Mouse (Mus musculus) intestine, embryonic 16.5 days (tissue): ENCODE measurements at regions not wholly inside any gene's neighbourhood (a gene's known extent, or its start where the extent isn't known, plus 50 kb on each side); places are given as distances from the start of the nearest gene placed in this dataset.

Source experiments
- ATAC-seq: fragments of 200-750 bp; cut with Nextera tagmentation; 2 replicates; pipeline ENCODE4 v1.8.0; 2017; ENCODE audit warnings: moderate TSS enrichment, moderate library complexity
- H3K27ac ChIP-seq: fragments of 300-500 bp; sonication (generic); 2 replicates; pipeline ENCODE4 v1.5.1; 2014; ENCODE audit warnings: mild to moderate bottlenecking, low read length
- H3K27me3 ChIP-seq: fragments of 300-500 bp; sonication (generic); replicated peaks from 2 replicates; pipeline ENCODE4 v1.6.1; 2014; ENCODE audit warnings: low read length, control low read depth, mixed read lengths; ENCODE audit not compliant: control insufficient read depth, insufficient read depth
- H3K36me3 ChIP-seq: fragments of 300-500 bp; sonication (generic); 2 replicates; pipeline ENCODE4 v1.6.1; 2014; ENCODE audit warnings: low read length, control low read depth; ENCODE audit not compliant: control insufficient read depth, insufficient read depth
- H3K4me1 ChIP-seq: fragments of 300-500 bp; sonication (generic); 2 replicates; pipeline ENCODE4 v1.6.1; 2014; ENCODE audit warnings: low read length, control low read depth, mixed read lengths; ENCODE audit not compliant: control insufficient read depth, insufficient read depth
- H3K4me2 ChIP-seq: fragments of 300-500 bp; sonication (generic); 2 replicates; pipeline ENCODE4 v1.6.1; 2014; ENCODE audit warnings: low read depth, low read length, control low read depth
- H3K4me3 ChIP-seq: fragments of 300-500 bp; sonication (generic); 2 replicates; pipeline ENCODE4 v1.5.1; 2014; ENCODE audit warnings: mild to moderate bottlenecking, low read length
- H3K9ac ChIP-seq: fragments of 300-500 bp; sonication (generic); 2 replicates; pipeline ENCODE4 v1.6.1; 2014; ENCODE audit warnings: low read depth, low read length
- H3K9me3 ChIP-seq: fragments of 300-500 bp; sonication (generic); 2 replicates; pipeline ENCODE4 v1.6.1; 2016; ENCODE audit warnings: low read length, control low read depth; ENCODE audit not compliant: control insufficient read depth
- WGBS: fragments of 180-500 bp; shearing (Covaris S2); extraction: QIAGEN DNeasy Blood & Tissue Kit; methylation state at CpG from one replicate; pipeline ENCODE4 v1.1.7; 2014; 5-methylcytosine and 5-hydroxymethylcytosine counted together

GRCm38 (mm10) chr17:7665686-7666085 lies 161.4 kb downstream of the Fndc1 start:
- H3K27me3 ChIP-seq, result no peaks in the 10 kb centered on the region
- ATAC-seq, result no peak
- no peak overlapping the region for H3K27ac ChIP-seq
- 31% methylated on average over 3 of the region's 3 CpGs for WGBS
- no peaks in the 10 kb centered on the region for H3K36me3 ChIP-seq
- no peaks in the 10 kb centered on the region for H3K4me1 ChIP-seq
- no peaks in the 10 kb centered on the region for H3K9me3 ChIP-seq
- no peak overlapping the region for H3K9ac ChIP-seq
- no peak overlapping the region for H3K4me2 ChIP-seq
- no peak overlapping the region for H3K4me3 ChIP-seq

- no peak overlapping the region for H3K27ac ChIP-seq
- no peak overlapping the region for H3K4me3 ChIP-seq
- H3K9me3 ChIP-seq, result no peaks in the 10 kb centered on the region
- no peaks in the 10 kb centered on the region for H3K36me3 ChIP-seq
- 86% methylated on average over 7 of the region's 7 CpGs for WGBS
- no peak overlapping the region for H3K4me2 ChIP-seq
- H3K9ac ChIP-seq, result no peak overlapping the region
- no peaks in the 10 kb centered on the region for H3K27me3 ChIP-seq
- H3K4me1 ChIP-seq, result no peaks in the 10 kb centered on the region
- no peak for ATAC-seq
Measured at GRCm38 (mm10) chr17:7663896-7664880, 162.9 kb downstream of the Fndc1 start.

DNA sequence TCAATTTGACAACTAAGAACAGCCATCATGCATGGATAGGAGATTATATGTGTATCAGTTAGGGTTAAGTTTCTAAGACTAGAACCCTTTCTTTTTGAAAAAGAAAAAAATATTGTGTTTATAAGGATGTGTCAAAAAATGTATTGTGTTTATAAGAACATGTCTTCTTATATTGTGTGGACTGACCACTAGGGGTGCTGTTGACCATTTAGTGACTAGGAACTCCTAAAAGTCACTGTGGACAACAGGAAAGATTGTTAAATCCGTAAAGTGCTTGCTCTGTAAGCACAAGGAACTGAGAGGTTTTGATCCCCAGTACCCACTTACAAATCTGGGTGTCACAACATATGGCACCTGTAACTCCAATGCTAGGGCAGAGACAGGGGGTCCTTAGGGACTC lies 170.6 kb downstream of the Fndc1 start:
- Histone ChIP-seq H3K27me3 (no peaks in the 10 kb centered on the region), H3K4me3 (no peak overlapping the region), H3K4me2 (no peak overlapping the region), H3K4me1 (no peaks in the 10 kb centered on the region), H3K36me3 (no peaks in the 10 kb centered on the region), H3K27ac (no peak overlapping the region), H3K9ac (no peak overlapping the region), H3K9me3 (no peaks in the 10 kb centered on the region)
- 56% methylated on average over 1 of the region's 1 CpGs for WGBS
- ATAC-seq, result no peak

DNA sequence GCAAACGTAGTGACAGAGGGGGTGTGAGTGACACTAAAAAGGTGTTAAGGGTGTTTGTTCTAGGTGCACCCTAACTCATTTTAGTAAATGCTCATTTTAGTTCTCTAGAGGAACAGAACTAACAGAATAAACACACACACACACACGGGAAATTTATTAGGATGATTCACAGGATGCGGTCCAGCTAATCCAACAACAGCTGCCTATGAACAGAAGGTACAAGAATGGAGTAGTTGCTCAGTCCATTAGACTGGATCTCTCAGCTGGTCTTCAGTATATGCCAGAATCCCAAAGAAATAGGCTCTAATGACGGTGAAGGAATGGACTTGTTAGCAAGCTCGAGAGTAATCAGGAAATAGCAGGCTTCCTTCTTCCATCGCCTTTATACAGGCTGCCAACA lies 171.1 kb downstream of the Fndc1 start:
- H3K36me3 ChIP-seq, result no peaks in the 10 kb centered on the region
- 78% methylated on average over 6 of the region's 6 CpGs for WGBS
- H3K4me3 ChIP-seq, result no peak overlapping the region
- no peak overlapping the region for H3K4me2 ChIP-seq
- H3K27ac ChIP-seq, result no peak overlapping the region; the same call in 1 of the 2 replicates
- no peaks in the 10 kb centered on the region for H3K27me3 ChIP-seq
- H3K9me3 ChIP-seq, result no peaks in the 10 kb centered on the region
- ATAC-seq, result no peak
- no peaks in the 10 kb centered on the region for H3K4me1 ChIP-seq
- H3K9ac ChIP-seq, result no peak overlapping the region

DNA sequence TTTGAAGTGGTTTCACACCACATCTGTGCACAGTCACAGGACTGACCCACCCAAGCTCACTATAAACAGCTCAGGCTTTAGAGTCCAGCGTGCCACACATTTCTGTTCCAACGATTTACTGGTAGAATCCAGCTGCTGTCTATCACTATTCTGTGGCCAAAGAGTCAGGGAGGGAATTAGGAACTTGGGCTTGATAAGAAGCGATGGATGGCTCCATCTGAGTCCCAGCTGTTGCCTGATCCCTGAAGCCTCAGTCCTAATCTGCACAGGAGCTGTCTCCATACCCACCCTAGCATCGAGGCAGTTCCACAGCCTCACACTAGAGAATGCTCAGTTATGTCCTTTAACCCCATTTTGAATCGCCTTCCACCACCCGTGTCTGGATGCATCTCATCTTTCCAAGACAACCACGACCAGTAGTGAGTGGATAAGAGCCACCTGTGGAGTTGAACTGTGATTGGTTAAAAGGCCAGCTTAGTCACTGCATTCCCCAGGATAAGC lies 173.0 kb downstream of the Fndc1 start:
- peak; percentile 73 for ATAC-seq
- no peaks in the 10 kb centered on the region for H3K36me3 ChIP-seq
- no peak overlapping the region for H3K9ac ChIP-seq
- no peaks in the 10 kb centered on the region for H3K27me3 ChIP-seq
- H3K4me3 ChIP-seq, result no peak overlapping the region
- H3K4me2 ChIP-seq, result no peak overlapping the region
- H3K9me3 ChIP-seq, result no peaks in the 10 kb centered on the region
- WGBS, result 41% methylated on average over 7 of the region's 7 CpGs
- H3K4me1 ChIP-seq, result no peaks in the 10 kb centered on the region
- no peak overlapping the region for H3K27ac ChIP-seq

DNA sequence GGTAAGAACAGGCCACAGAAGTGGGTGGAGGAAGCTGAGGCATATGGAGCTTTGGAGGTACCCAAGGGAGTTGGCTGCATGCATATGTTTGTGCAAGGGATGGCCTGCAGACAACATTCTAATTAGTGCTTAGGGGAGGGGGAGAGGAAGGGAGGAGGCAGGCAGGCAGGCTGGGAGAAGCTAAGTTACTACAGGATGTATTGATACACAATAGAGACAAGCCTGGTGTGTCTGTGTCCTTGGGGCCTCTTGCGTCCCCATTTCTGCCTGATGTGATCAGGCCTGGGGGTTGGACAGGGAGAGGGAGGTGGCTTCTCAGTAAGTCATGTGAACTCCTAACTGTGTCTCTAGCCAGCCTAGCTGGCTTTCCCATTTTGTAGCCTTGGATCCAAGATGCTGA lies 175.1 kb downstream of the Fndc1 start:
- WGBS, result 79% methylated on average over 1 of the region's 1 CpGs
- H3K4me2 ChIP-seq, result no peak overlapping the region
- no peaks in the 10 kb centered on the region for H3K4me1 ChIP-seq
- no peak overlapping the region for H3K4me3 ChIP-seq
- no peaks in the 10 kb centered on the region for H3K36me3 ChIP-seq
- no peak overlapping the region for H3K9ac ChIP-seq
- H3K27me3 ChIP-seq, result no peaks in the 10 kb centered on the region
- ATAC-seq, result no peak
- no peaks in the 10 kb centered on the region for H3K9me3 ChIP-seq
- no peak overlapping the region for H3K27ac ChIP-seq

- Histone ChIP-seq H3K9me3 (no peaks in the 10 kb centered on the region), H3K36me3 (no peaks in the 10 kb centered on the region), H3K27ac (no peak overlapping the region), H3K4me2 (no peak overlapping the region), H3K9ac (no peak overlapping the region), H3K4me1 (no peaks in the 10 kb centered on the region), H3K4me3 (no peak overlapping the region), H3K27me3 (no peaks in the 10 kb centered on the region)
- ATAC-seq, result no peak
- WGBS, result 87% methylated on average over 4 of the region's 4 CpGs
Measured at GRCm38 (mm10) chr17:7650417-7650816, 176.7 kb downstream of the Fndc1 start.

DNA sequence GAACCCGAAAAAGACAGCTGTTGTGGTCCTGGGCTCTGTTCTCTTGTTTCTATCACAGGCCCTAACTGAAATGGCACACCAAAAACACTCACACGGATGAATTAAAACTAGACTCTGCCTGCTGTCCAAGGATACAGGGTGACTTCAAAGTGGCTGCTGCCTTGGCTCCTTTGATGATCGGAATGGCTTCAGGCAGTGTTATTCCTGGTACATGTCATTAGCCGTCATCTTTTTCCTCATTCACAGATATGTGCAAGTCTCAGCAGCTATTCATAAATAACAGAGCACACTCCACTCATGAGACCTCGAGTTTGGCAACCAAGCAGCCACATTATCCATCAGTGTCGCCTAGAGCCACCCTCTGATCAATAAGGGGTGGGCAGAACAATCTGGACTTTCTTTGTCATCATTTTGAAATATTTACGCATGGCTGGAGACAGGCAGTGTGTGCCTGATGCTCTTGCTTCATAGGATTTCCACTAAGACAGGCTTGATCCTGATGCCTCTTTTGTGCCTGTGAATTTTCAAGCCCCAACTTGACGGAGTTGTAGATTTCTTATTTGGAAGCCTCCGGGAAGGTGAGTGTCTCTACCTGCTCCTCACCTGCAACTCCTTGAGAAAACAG lies 182.1 kb downstream of the Fndc1 start:
- 64% methylated on average over 9 of the region's 9 CpGs for WGBS
- Histone ChIP-seq H3K36me3 (no peaks in the 10 kb centered on the region), H3K9ac (no peak overlapping the region), H3K9me3 (no peaks in the 10 kb centered on the region), H3K4me3 (no peak overlapping the region), H3K4me1 (no peaks in the 10 kb centered on the region), H3K27me3 (no peaks in the 10 kb centered on the region), H3K27ac (no peak overlapping the region), H3K4me2 (no peak overlapping the region)
- no peak for ATAC-seq

DNA sequence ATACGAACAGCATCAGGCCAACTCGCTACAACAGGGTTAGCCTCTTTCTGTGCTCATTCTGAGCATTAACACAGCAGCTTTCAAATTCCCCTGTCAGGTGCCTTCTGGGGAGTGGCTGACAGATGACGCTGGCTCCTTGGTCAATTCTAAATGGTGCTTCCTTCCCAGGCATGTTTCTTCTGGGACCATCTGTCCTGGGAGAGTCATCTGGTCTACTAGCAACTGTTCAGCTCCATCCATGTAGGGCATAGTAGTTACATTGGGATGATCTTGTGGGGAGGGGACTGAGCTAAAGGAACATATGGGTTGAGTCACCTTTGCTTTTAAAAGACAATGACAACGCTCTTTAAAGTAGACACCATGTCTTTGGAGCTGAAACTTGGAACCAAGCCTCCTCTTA lies 183.5 kb downstream of the Fndc1 start:
- no peak overlapping the region for H3K9ac ChIP-seq
- no peak overlapping the region for H3K4me2 ChIP-seq
- ATAC-seq, result no peak
- no peaks in the 10 kb centered on the region for H3K36me3 ChIP-seq
- H3K4me1 ChIP-seq, result no peaks in the 10 kb centered on the region
- H3K4me3 ChIP-seq, result no peak overlapping the region
- H3K27me3 ChIP-seq, result no peaks in the 10 kb centered on the region
- WGBS, result 89% methylated on average over 4 of the region's 4 CpGs
- no peaks in the 10 kb centered on the region for H3K9me3 ChIP-seq
- no peak overlapping the region for H3K27ac ChIP-seq
